Mouse (Mus musculus) adrenal gland, postnatal 25 days (tissue): ENCODE data around the gene Gli2. TPM values are rescaled to one million over a fixed set of nuclear protein-coding genes. Genes with fewer than 3 reads are reported as not detected.

Source experiments
- DNase-seq: peaks from one replicate; pipeline ENCODE4 v3.0.0; 2021; ENCODE audit warnings: mixed read lengths
- total RNA-seq: library from RNA; stranded (reverse); gene quantifications from 2 replicates; pipeline ENCODE4 v1.2.3, GENCODE M21; 2021

The Gli2 gene
- total RNA-seq, 1 experiment from 2014 or later, result 0.79 TPM

- DNase-seq, result no peak
Measured at GRCm38 (mm10) chr1:119051192-119051937, 2.1 kb downstream of the Gli2 start.

GRCm38 (mm10) chr1:119049812-119050615, 3.4 kb downstream of the Gli2 start:
- no peak for DNase-seq

- no peak for DNase-seq
Measured at GRCm38 (mm10) chr1:119048988-119049387, 4.4 kb downstream of the Gli2 start.

- no peak for DNase-seq
Measured at GRCm38 (mm10) chr1:119048547-119048946, 4.9 kb downstream of the Gli2 start.

- peak; percentile 47 for DNase-seq
Measured at GRCm38 (mm10) chr1:119047462-119048371, 5.7 kb downstream of the Gli2 start.

GRCm38 (mm10) chr1:119038436-119038835, 15.0 kb downstream of the Gli2 start:
- no peak for DNase-seq

GRCm38 (mm10) chr1:119035931-119036330, 17.5 kb downstream of the Gli2 start:
- DNase-seq, result no peak

- no peak for DNase-seq
Measured at GRCm38 (mm10) chr1:119035301-119035700, 18.1 kb downstream of the Gli2 start.

- DNase-seq, result no peak
Measured at GRCm38 (mm10) chr1:119034163-119034705, 19.2 kb downstream of the Gli2 start.

- peak; percentile 21 for DNase-seq
Measured at GRCm38 (mm10) chr1:119033450-119034162, 19.8 kb downstream of the Gli2 start.

- peak; percentile 37 for DNase-seq
Measured at GRCm38 (mm10) chr1:119031185-119031584, 22.2 kb downstream of the Gli2 start.

- no peak for DNase-seq
Measured at GRCm38 (mm10) chr1:119025647-119026358, 27.6 kb downstream of the Gli2 start.

- DNase-seq, result no peak
Measured at GRCm38 (mm10) chr1:119022311-119022710, 31.1 kb downstream of the Gli2 start.

- DNase-seq, result no peak
Measured at GRCm38 (mm10) chr1:119020092-119020491, 33.3 kb downstream of the Gli2 start.

- no peak for DNase-seq
Measured at GRCm38 (mm10) chr1:119019056-119019455, 34.4 kb downstream of the Gli2 start.

- no peak for DNase-seq
Measured at GRCm38 (mm10) chr1:119016866-119017265, 36.6 kb downstream of the Gli2 start.

GRCm38 (mm10) chr1:119015108-119015507, 38.3 kb downstream of the Gli2 start:
- no peak for DNase-seq

- no peak for DNase-seq
Measured at GRCm38 (mm10) chr1:119008949-119009348, 44.5 kb downstream of the Gli2 start.

- DNase-seq, result no peak
Measured at GRCm38 (mm10) chr1:119003852-119004398, 49.5 kb downstream of the Gli2 start.

- no peak for DNase-seq
Measured at GRCm38 (mm10) chr1:119001454-119002034, 51.9 kb downstream of the Gli2 start.
